Mouse (Mus musculus) forebrain, embryonic 14.5 days (tissue): Measurements from ENCODE around the gene Fam20b. TPM values are rescaled to one million over a fixed set of nuclear protein-coding genes. Genes with fewer than 3 reads are reported as not detected.

Experiments used
- ATAC-seq: fragments of 200-750 bp; cut with Nextera tagmentation; 2 replicates; pipeline ENCODE4 v1.8.0; 2017; ENCODE audit warnings: mild to moderate bottlenecking, moderate library complexity
- DNase-seq: peaks from one replicate; pipeline ENCODE4 v3.0.0-alpha.2; 2015; ENCODE audit warnings: low spot score
- H3K27ac ChIP-seq: fragments of 300-500 bp; sonication (generic); 2 replicates; pipeline ENCODE4 v1.5.1; 2014; ENCODE audit warnings: low read depth, mild to moderate bottlenecking, control low read depth, low read length, moderate library complexity
- H3K27me3 ChIP-seq: fragments of 300-500 bp; sonication (generic); replicated peaks from 2 replicates; pipeline ENCODE4 v1.6.1; 2014; ENCODE audit warnings: low read length, control low read depth, mixed read lengths; ENCODE audit not compliant: control insufficient read depth, insufficient read depth
- H3K36me3 ChIP-seq: fragments of 300-500 bp; sonication (generic); 2 replicates; pipeline ENCODE4 v1.6.1; 2014; ENCODE audit warnings: low read length, control low read depth; ENCODE audit not compliant: control insufficient read depth, insufficient read depth
- H3K4me1 ChIP-seq: fragments of 300-500 bp; sonication (generic); 2 replicates; pipeline ENCODE4 v1.6.1; 2014; ENCODE audit warnings: antibody characterized with exemption, low read length, control low read depth; ENCODE audit not compliant: control insufficient read depth, insufficient read depth
- H3K4me2 ChIP-seq: fragments of 300-500 bp; sonication (generic); 2 replicates; pipeline ENCODE4 v1.6.1; 2014; ENCODE audit warnings: mild to moderate bottlenecking, control low read depth, low read length
- H3K4me3 ChIP-seq: fragments of 300-500 bp; sonication (generic); 2 replicates; pipeline ENCODE4 v1.5.1; 2014; ENCODE audit warnings: low read depth, low read length, control low read depth
- H3K9ac ChIP-seq: fragments of 300-500 bp; sonication (generic); 2 replicates; pipeline ENCODE4 v1.6.1; 2014; ENCODE audit warnings: mild to moderate bottlenecking, low read length, control low read depth, moderate library complexity
- H3K9me3 ChIP-seq: fragments of 300-500 bp; sonication (generic); replicated peaks from 2 replicates; pipeline ENCODE4 v1.6.1; 2016; ENCODE audit warnings: low read length, control low read depth, mixed read lengths; ENCODE audit not compliant: control insufficient read depth
- WGBS: fragments of 180-500 bp; shearing (Covaris S2); extraction: QIAGEN DNeasy Blood & Tissue Kit; methylation state at CpG from one replicate; pipeline ENCODE4 v1.1.7; 2014; 5-methylcytosine and 5-hydroxymethylcytosine counted together
- polyA plus RNA-seq: library from polyadenylated mRNA; unstranded; fragments of >200 nt; fragmentation: Nextera tagmentation; extraction: Ambion mirVana; gene quantifications from 2 replicates; pipeline ENCODE4 v1.2.1, GENCODE M21; 2014

Gene Fam20b
- polyA plus RNA-seq, 1 experiment from 2014 or later, result 19.9 TPM

- H3K4me1 ChIP-seq, result no peaks in the 10 kb centered on the region
- no peak overlapping the region for H3K9ac ChIP-seq
- DNase-seq, result no peak
- no peaks in the 10 kb centered on the region for H3K27me3 ChIP-seq
- 78% methylated on average over 13 of the region's 13 CpGs for WGBS
- no peak for ATAC-seq
- H3K4me2 ChIP-seq, result no peak overlapping the region
- no peak overlapping the region for H3K27ac ChIP-seq
- H3K4me3 ChIP-seq, result no peak overlapping the region
- 0 out of 2 replicates have a peak, but pooled peaks cover 4% of the 10 kb centered on the region for H3K36me3 ChIP-seq
- no peaks in the 10 kb centered on the region for H3K9me3 ChIP-seq
Observed at GRCm38 (mm10) chr1:156654735-156655530, 64.0 kb downstream of the Fam20b start.

DNA sequence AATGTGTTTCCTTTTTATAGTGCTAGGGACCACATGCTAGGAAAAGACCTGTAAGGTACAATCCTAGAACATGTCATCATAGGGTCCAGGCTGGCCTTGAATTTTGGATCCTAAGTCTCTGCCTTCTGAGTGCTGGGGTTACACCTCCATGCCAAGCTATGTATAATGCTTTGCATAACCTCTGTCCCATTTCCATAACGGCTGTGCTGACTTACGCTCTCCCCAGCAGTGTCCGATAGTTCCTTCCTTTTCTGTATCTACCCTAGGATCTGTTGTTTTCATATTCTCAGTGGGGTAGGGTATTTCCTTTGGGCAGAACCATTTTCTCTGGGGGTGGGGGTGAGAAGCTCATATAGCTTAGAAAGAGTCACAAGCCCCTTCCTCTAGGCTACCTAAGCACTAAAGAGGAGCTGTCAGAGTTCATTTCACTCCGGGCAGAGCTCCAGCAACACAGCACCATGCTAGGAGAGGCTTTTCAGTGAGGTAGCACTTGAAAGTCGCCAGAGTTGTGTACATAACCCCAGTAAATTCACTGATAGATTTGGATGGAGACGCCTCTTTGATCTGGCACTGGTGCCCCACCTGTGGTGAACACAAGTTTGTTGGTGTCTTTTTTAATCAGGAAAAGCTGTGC, 66.6 kb downstream of the Fam20b start:
- Histone ChIP-seq H3K27ac (no peak overlapping the region), H3K9ac (no peak overlapping the region), H3K4me3 (no peak overlapping the region), H3K4me1 (no peaks in the 10 kb centered on the region), H3K36me3 (0 out of 2 replicates have a peak, but pooled peaks cover 6% of the 10 kb centered on the region), H3K27me3 (no peaks in the 10 kb centered on the region), H3K4me2 (no peak overlapping the region), H3K9me3 (no peaks in the 10 kb centered on the region)
- 70% methylated on average over 6 of the region's 6 CpGs for WGBS
- DNase-seq, result peak; percentile 23
- ATAC-seq, result no peak; the same call in 1 of the 2 replicates

GRCm38 (mm10) chr1:156650631-156651030, 68.3 kb downstream of the Fam20b start:
- ATAC-seq (no peak), DNase-seq (no peak)
- H3K36me3 ChIP-seq, result 0 out of 2 replicates have a peak, but pooled peaks cover 2% of the 10 kb centered on the region
- no peak overlapping the region for H3K9ac ChIP-seq
- no peak overlapping the region for H3K4me3 ChIP-seq
- no peaks in the 10 kb centered on the region for H3K4me1 ChIP-seq
- no peaks in the 10 kb centered on the region for H3K9me3 ChIP-seq
- H3K27ac ChIP-seq, result no peak overlapping the region
- H3K27me3 ChIP-seq, result no peaks in the 10 kb centered on the region
- no peak overlapping the region for H3K4me2 ChIP-seq
- WGBS, result 84% methylated on average over 9 of the region's 9 CpGs

- 42% methylated on average over 2 of the region's 2 CpGs for WGBS
- H3K4me3 ChIP-seq, result no peak overlapping the region
- H3K27ac ChIP-seq, result no peak overlapping the region
- 0 out of 2 replicates have a peak, but pooled peaks cover 4% of the 10 kb centered on the region for H3K4me1 ChIP-seq
- no peaks in the 10 kb centered on the region for H3K9me3 ChIP-seq
- DNase-seq, result no peak
- no peak overlapping the region for H3K4me2 ChIP-seq
- no peak overlapping the region for H3K9ac ChIP-seq
- ATAC-seq, result no peak
- 0 out of 2 replicates have a peak, but pooled peaks cover 2% of the 10 kb centered on the region for H3K36me3 ChIP-seq
- H3K27me3 ChIP-seq, result no peaks in the 10 kb centered on the region
Observed at GRCm38 (mm10) chr1:156648705-156649104, 70.2 kb downstream of the Fam20b start.

DNA sequence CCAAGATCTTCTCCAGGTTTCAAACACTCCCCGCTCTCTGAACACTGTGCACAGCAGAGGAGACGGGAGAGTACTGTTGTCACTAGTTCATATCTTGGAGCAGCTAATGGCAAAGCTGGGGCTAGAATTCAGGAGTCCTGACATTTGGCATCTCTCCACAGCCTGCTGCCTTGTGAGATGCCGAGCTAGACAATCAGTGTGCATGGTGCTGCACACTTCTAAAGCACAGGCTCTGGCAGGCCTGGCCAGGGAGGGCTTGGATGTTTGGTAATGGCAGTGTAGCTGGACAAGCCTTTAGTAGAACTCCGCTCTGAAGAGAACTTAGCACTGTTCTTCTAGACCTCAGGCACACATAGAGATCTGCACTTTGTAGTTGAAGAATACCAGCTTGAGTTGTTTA, 72.9 kb downstream of the Fam20b start:
- ATAC-seq (no peak), DNase-seq (peak; percentile 40)
- Histone ChIP-seq H3K4me2 (no peak overlapping the region), H3K4me3 (no peak overlapping the region), H3K27me3 (no peaks in the 10 kb centered on the region), H3K9ac (no peak overlapping the region), H3K27ac (no peak overlapping the region), H3K36me3 (peaks cover 26% of the 10 kb centered on the region), H3K9me3 (no peaks in the 10 kb centered on the region), H3K4me1 (0 out of 2 replicates have a peak, but pooled peaks cover 4% of the 10 kb centered on the region)
- WGBS, result 74% methylated on average over 4 of the region's 4 CpGs

DNA sequence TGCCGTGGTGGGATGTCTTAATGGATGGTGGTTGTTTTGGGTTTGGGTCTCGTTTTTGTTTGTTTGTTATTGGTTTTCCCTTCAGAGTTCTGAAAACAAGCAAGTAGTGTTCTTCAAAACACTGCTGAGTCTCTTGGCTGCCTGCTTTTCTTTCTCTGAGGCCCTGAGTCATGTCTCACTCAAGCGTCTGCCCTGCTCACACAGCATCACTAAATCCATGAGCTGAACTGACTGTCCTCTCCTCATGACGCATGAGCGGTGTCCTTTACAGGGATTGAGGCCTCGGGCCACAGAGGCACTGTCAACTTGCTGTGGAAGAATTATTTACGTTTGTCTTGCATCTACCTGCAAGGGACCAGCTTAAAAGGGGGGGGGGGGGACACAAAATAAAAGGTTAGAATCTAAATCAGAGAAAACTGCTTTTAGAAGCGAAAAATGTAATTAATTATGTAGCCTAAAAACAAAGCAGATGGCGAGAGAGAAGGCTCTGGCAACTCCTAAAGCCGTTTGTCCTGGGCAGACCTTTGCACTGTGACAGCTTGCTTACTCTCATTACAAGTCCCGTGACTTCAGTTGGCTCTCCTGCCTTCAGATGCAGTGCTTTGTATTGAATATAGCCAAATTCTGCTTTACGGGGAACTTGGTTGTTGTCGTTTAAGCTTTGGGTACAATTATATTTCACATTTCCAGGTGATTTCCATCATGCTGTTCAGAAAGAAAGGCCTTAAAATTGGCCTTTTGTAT, 73.9 kb downstream of the Fam20b start:
- Histone ChIP-seq H3K4me3 (no peak overlapping the region), H3K4me1 (0 out of 2 replicates have a peak, but pooled peaks cover 4% of the 10 kb centered on the region), H3K27ac (no peak overlapping the region), H3K9ac (no peak overlapping the region), H3K9me3 (no peaks in the 10 kb centered on the region), H3K27me3 (no peaks in the 10 kb centered on the region), H3K4me2 (no peak overlapping the region), H3K36me3 (peaks cover 36% of the 10 kb centered on the region)
- DNase-seq (peak; percentile 46), ATAC-seq (no peak)
- 61% methylated on average over 13 of the region's 13 CpGs for WGBS

- Histone ChIP-seq H3K4me3 (no peak overlapping the region), H3K4me1 (0 out of 2 replicates have a peak, but pooled peaks cover 4% of the 10 kb centered on the region), H3K27me3 (no peaks in the 10 kb centered on the region), H3K9ac (no peak overlapping the region), H3K36me3 (peaks cover 39% of the 10 kb centered on the region), H3K9me3 (no peaks in the 10 kb centered on the region), H3K4me2 (no peak overlapping the region), H3K27ac (no peak overlapping the region)
- 29% methylated on average over 10 of the region's 10 CpGs for WGBS
- DNase-seq, result no peak
- no peak for ATAC-seq
Observed at GRCm38 (mm10) chr1:156644061-156644460, 74.8 kb downstream of the Fam20b start.

DNA sequence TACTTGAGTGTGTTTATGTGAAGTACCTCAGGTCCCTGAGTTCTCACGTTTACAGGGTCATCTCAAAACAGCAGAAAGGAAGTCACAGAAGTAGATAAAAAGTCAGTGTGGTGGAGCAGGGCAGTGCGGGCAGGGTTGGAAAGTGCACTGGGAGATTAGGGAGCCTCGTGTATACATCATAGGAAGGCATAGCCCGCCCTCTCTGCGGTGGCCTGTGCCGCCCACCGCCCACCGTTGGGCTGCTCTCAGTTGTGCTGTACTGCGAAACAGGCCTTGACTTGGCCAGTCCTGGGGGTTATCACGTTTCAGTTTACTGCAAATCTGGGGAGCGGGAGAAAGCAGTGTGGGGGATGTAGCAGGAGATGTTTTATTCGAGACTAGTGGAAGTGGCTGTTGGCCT, 76.1 kb downstream of the Fam20b start:
- peaks cover 43% of the 10 kb centered on the region for H3K36me3 ChIP-seq
- H3K9ac ChIP-seq, result no peak overlapping the region
- ATAC-seq (no peak), DNase-seq (no peak)
- H3K9me3 ChIP-seq, result no peaks in the 10 kb centered on the region
- H3K4me1 ChIP-seq, result 0 out of 2 replicates have a peak, but pooled peaks cover 4% of the 10 kb centered on the region
- H3K27ac ChIP-seq, result no peak overlapping the region
- H3K4me3 ChIP-seq, result no peak overlapping the region
- H3K4me2 ChIP-seq, result no peak overlapping the region
- WGBS, result 47% methylated on average over 12 of the region's 12 CpGs
- no peaks in the 10 kb centered on the region for H3K27me3 ChIP-seq
